Comparison of ENCODE assay signal across 7 mouse cellular contexts in the genomic region with DNA sequence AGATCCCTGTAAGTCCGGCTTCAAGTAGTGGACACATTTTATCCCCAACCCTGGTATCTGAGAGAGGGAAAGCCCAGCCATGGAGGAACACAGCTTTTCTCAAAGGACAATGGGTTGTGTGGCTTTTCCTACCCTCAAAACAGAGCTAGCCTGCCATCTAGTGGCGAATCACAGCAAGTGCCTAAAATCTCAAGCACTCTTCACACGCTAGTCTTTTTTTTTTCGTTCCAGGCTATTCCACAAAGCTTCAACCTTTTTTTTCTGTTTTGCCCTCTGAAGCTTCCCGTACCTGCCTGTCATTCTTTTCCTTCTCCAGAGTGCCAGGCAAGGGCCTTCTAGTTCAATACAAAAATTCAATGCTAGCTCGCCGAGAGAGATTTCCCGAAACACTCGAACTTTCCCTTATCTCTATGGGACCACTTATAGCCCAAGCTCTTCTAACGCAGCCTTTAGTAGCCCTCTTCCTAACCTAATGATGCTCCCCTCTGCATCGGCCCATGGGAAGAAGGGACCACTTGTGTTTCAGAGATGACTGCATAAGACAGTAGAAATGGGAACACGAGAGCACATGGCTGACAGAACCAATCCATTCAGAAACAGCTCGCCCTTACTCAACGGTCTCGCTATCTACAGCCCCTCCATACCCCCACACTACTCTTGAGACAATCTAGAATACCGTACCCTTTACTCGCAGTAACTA. TPM values are rescaled to one million over a fixed set of nuclear protein-coding genes. Genes with fewer than 3 reads are reported as not detected.
DNase-seq lines count a peak whose midpoint lies in the region; ATAC-seq lines count a peak whose summit lies in the region.

No protein-coding gene starts in this region.

- peak; percentile 80 for DNase-seq in adrenal gland, adult 2 months
- peak; percentile 89 for DNase-seq in embryo, embryonic 11 days
- peak; percentile 38 to 69 for DNase-seq in gastrocnemius, postnatal 36 days
- peak; percentile 60 to 90 for DNase-seq in left cerebral cortex, postnatal 25 days (ENCODE audit: low spot score in 2 of 2)
- DNase-seq in mesoderm, embryonic 11.5 days (ENCODE audit: low read depth, low spot score) = peak; percentile 88
- peak; percentile 55 to 68 for DNase-seq in right cerebral cortex, postnatal 36 days (ENCODE audit: low spot score in 2 of 2)

- peak; percentile 36 for ATAC-seq in intestine, embryonic 15.5 days

- H3K27ac ChIP-seq in intestine, embryonic 15.5 days = no peak overlapping the region

- peak overlapping the region; percentile 85 for H3K4me2 ChIP-seq in intestine, embryonic 15.5 days (replicated peaks)

- peak overlapping the region; percentile 43 for H3K9ac ChIP-seq in intestine, embryonic 15.5 days

- no peaks in the 10 kb centered on the region for H3K9me3 ChIP-seq in intestine, embryonic 15.5 days

- H3K36me3 ChIP-seq in intestine, embryonic 15.5 days = 0 out of 2 replicates have a peak, but pooled peaks cover 6% of the 10 kb centered on the region

- 0 out of 2 replicates have a peak, but pooled peaks cover 4% of the 10 kb centered on the region for H3K4me1 ChIP-seq in intestine, embryonic 15.5 days (replicated peaks)

- peak overlapping the region; percentile 70 for H3K4me3 ChIP-seq in intestine, embryonic 15.5 days (replicated peaks)

- H3K27me3 ChIP-seq in intestine, embryonic 15.5 days (replicated peaks) = no peaks in the 10 kb centered on the region

- WGBS in intestine, embryonic 15.5 days = 1% methylated on average over 17 of the region's 17 CpGs

- intact Hi-C loops in gastrocnemius, postnatal 36 days (cut with DNase I) = loop anchor here (2.0 to 5.0 kb wide), 4 partner anchors 36 to 237 kb away; no protein-coding TSS in a partner anchor
- intact Hi-C loops in left cerebral cortex, postnatal 25 days (cut with DNase I) = loop anchor here (1.0 to 5.0 kb wide), 3 partner anchors 32 to 337 kb away; partner anchors contain the start of genes Add2 and Pcyox1

RNA-seq across cellular contexts. Expression of gene Fam136a, which starts 0.9 kb away (rescaled TPM):
- 10 to 100 TPM; 62.6 to 73.7 TPM for total RNA-seq in adrenal gland, adult 2 months (2021)
- polyA plus RNA-seq in adrenal gland, adult 2 months (2012; rRNA removed) = 43.9 and 48.7 TPM in 2 replicates
- 10 to 100 TPM; 11.9 to 15.1 TPM for total RNA-seq in gastrocnemius, postnatal 36 days (2021)
- polyA plus RNA-seq in intestine, embryonic 15.5 days (2015; fragmentation: Nextera tagmentation; extraction: Ambion mirVana) = 161 and 167 TPM in 2 replicates
- total RNA-seq in left cerebral cortex, postnatal 25 days (2021) = 10 to 100 TPM; 23.9 to 24.1 TPM

RNA-seq across cellular contexts. Expression of gene Snrpg, which starts 6.5 kb away (rescaled TPM):
- 100 to 1,000 TPM; 197 to 420 TPM for total RNA-seq in adrenal gland, adult 2 months (2021)
- 38.8 and 52.2 TPM in 2 replicates for polyA plus RNA-seq in adrenal gland, adult 2 months (2012; rRNA removed)
- 10 to 100 TPM; 23.0 to 26.7 TPM for total RNA-seq in gastrocnemius, postnatal 36 days (2021)
- 541 and 603 TPM in 2 replicates for polyA plus RNA-seq in intestine, embryonic 15.5 days (2015; fragmentation: Nextera tagmentation; extraction: Ambion mirVana)
- total RNA-seq in left cerebral cortex, postnatal 25 days (2021) = 10 to 100 TPM; 58.9 to 62.2 TPM

RNA-seq across cellular contexts. Expression of gene Pcyox1, which starts 32.4 kb away (rescaled TPM):
- 100 to 1,000 TPM; 178 to 206 TPM for total RNA-seq in adrenal gland, adult 2 months (2021)
- polyA plus RNA-seq in adrenal gland, adult 2 months (2012; rRNA removed) = 54.8 and 96.2 TPM in 2 replicates
- 10 to 100 TPM; 53.1 to 54.2 TPM for total RNA-seq in gastrocnemius, postnatal 36 days (2021)
- 73.9 and 79.8 TPM in 2 replicates for polyA plus RNA-seq in intestine, embryonic 15.5 days (2015; fragmentation: Nextera tagmentation; extraction: Ambion mirVana)
- 100 to 1,000 TPM in 1 of 2 experiments, 10 to 100 TPM in 1; 95.3 to 104 TPM for total RNA-seq in left cerebral cortex, postnatal 25 days (2021)

RNA-seq across cellular contexts. Expression of gene Tia1, which starts 39.4 kb away (rescaled TPM):
- 10 to 100 TPM; 42.7 to 44.0 TPM for total RNA-seq in adrenal gland, adult 2 months (2021)
- polyA plus RNA-seq in adrenal gland, adult 2 months (2012; rRNA removed) = 12.7 and 14.2 TPM in 2 replicates
- total RNA-seq in gastrocnemius, postnatal 36 days (2021) = 10 to 100 TPM; 18.9 to 20.1 TPM
- 121 and 132 TPM in 2 replicates for polyA plus RNA-seq in intestine, embryonic 15.5 days (2015; fragmentation: Nextera tagmentation; extraction: Ambion mirVana)
- total RNA-seq in left cerebral cortex, postnatal 25 days (2021) = 100 to 1,000 TPM; 107 to 116 TPM
